Mouse (Mus musculus) midbrain, postnatal 0 days (tissue): Measurements from ENCODE around the gene Invs. TPM values are rescaled to one million over a fixed set of nuclear protein-coding genes. Genes with fewer than 3 reads are reported as not detected.

Experiments used
- ATAC-seq: fragments of 200-750 bp; cut with Nextera tagmentation; 2 replicates; pipeline ENCODE4 v1.8.0; 2017; ENCODE audit warnings: moderate number of reproducible peaks, mild to moderate bottlenecking, moderate TSS enrichment, moderate library complexity; ENCODE audit not compliant: low FRiP score
- DNase-seq: peaks from one replicate; pipeline ENCODE4 v3.0.0-alpha.2; 2015; ENCODE audit warnings: low spot score
- H3K27ac ChIP-seq: fragments of 300-500 bp; sonication (generic); 2 replicates; pipeline ENCODE4 v1.5.1; 2014; ENCODE audit warnings: low read depth, mild to moderate bottlenecking, low read length, mixed read lengths
- H3K27me3 ChIP-seq: fragments of 300-500 bp; sonication (generic); 2 replicates; pipeline ENCODE4 v1.6.1; 2014; ENCODE audit warnings: low read length, control low read depth, mixed read lengths; ENCODE audit not compliant: insufficient read depth
- H3K36me3 ChIP-seq: fragments of 300-500 bp; sonication (generic); 2 replicates; pipeline ENCODE4 v1.6.1; 2014; ENCODE audit warnings: low read length, control low read depth, mixed read lengths; ENCODE audit not compliant: insufficient read depth
- H3K4me1 ChIP-seq: fragments of 300-500 bp; sonication (generic); 2 replicates; pipeline ENCODE4 v1.6.1; 2014; ENCODE audit warnings: mild to moderate bottlenecking, control low read depth, antibody characterized with exemption, low read length, mixed read lengths; ENCODE audit not compliant: insufficient read depth
- H3K4me2 ChIP-seq: fragments of 300-500 bp; sonication (generic); 2 replicates; pipeline ENCODE4 v1.6.1; 2014; ENCODE audit warnings: low read depth, mild to moderate bottlenecking, low read length, mixed read lengths; ENCODE audit not compliant: poor library complexity, severe bottlenecking
- H3K4me3 ChIP-seq: fragments of 300-500 bp; sonication (generic); 2 replicates; pipeline ENCODE4 v1.5.1; 2014; ENCODE audit warnings: low read depth, mild to moderate bottlenecking, low read length, moderate library complexity
- H3K9ac ChIP-seq: fragments of 300-500 bp; sonication (generic); replicated peaks from 2 replicates; pipeline ENCODE4 v1.6.1; 2014; ENCODE audit warnings: mild to moderate bottlenecking, low read length, moderate library complexity, mixed read lengths; ENCODE audit not compliant: poor library complexity, severe bottlenecking
- H3K9me3 ChIP-seq: fragments of 300-500 bp; sonication (generic); 2 replicates; pipeline ENCODE4 v1.6.1; 2016; ENCODE audit warnings: low read length, control low read depth
- CTCF ChIP-seq: IDR thresholded peaks from 2 replicates; pipeline ENCODE4 v1.5.1; 2016; ENCODE audit warnings: antibody characterized with exemption, mild to moderate bottlenecking
- WGBS: fragments of 180-500 bp; shearing (Covaris S2); extraction: QIAGEN DNeasy Blood & Tissue Kit; methylation state at CpG from one replicate; pipeline ENCODE4 v1.1.7; 2014; 5-methylcytosine and 5-hydroxymethylcytosine counted together
- polyA plus RNA-seq: library from polyadenylated mRNA; unstranded; fragments of >200 nt; fragmentation: Nextera tagmentation; extraction: Ambion mirVana; gene quantifications from 2 replicates; pipeline ENCODE4 v1.2.1, GENCODE M21; 2015
- total RNA-seq: library from RNA; depleted of rRNA; stranded (reverse); fragments of >200 nt; gene quantifications from 2 replicates; pipeline ENCODE4 v1.2.3, GENCODE M21; 2014; rRNA removed

Invs gene
- total and polyA plus RNA-seq, 2 experiments from 2014 or later: 3.4 to 6.0 TPM

DNA sequence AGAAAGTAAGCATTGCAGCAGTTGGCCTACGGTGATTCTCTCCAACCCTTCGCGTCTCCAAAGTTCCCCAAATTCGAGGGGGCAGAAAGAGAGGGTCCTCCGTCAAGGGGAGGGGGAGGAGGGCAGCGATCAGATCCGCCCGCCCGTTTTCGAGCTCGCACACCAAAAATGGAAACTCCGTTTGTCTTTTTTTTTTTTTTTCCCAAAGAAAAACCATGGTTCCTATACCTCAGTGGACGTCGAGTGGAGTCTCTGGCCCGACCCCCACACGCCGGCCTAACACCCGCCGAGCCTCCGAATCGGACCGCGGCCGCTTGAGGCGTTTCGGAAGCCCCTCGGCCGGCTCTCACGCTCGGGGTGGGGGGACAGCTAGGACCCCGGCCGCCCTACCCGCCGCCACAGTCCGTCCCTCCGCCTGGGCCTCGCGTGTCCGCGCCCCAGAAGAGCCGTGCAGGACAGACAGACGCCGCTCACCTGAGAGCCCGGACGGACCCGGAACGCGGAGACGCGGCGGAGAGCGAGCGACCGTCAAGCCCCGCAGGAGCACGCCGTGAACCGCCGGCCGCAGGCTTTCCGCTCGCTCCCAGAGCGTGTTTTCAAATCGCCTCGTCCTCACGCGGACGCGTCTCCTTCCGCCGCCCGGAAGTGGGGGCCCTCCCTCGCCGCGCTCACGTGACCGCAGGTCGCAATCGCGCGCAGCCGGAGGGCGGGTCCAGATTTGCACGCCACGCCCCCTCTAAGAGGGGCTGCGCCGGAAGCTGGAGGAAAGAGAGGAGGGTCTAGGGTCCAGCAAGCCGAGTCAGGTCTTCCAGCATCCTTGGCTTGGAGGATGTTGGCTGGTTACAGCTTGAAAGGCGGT lies 193.5 kb downstream of the Invs start, which contains the start of gene Tex10:
Gene Tex10, minus strand, starts transcription at position 668 of the 859 bp plus-strand sequence.
- Histone ChIP-seq H3K9ac (peak within 1 kb of the TSS; percentile 81), H3K4me2 (peak within 1 kb of the TSS; percentile 82), H3K4me3 (peak within 1 kb of the TSS; percentile 93), H3K27ac (0 out of 2 replicates have a peak within 1 kb of the TSS, but pooled peaks have one; percentile 55), H3K9me3 (no peaks in the 10 kb centered on the region), H3K4me1 (peaks cover 11% of the 10 kb centered on the region), H3K36me3 (peaks cover 6% of the 10 kb centered on the region; the same call in 1 of the 2 replicates), H3K27me3 (no peaks in the 10 kb centered on the region)
- under 1% methylated on average over 78 of the region's 89 CpGs for WGBS
- no peak for TF ChIP-seq CTCF
- peak; percentile 97 for ATAC-seq
- peak; percentile 92 for DNase-seq

DNA sequence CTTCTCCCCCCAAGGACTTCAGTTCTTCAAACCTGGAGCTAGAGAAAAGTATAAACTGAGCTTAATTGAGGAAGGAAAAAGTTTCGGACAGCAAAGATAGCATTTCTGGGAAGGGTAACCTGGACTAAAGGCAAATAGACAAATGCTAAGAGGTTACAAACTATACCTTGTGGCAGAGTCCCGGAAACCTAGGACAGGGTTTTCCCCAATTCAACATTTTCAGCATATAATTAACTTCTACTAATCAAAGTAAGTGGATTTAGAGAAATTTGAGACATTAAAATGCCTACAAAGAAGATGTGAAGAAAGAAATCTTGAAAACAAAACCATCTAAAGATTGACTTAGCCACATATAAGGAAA lies 194.1 kb downstream of the Invs start:
- Histone ChIP-seq H3K9me3 (0 out of 2 replicates have a peak, but pooled peaks cover under 1% of the 10 kb centered on the region), H3K9ac (no peak overlapping the region; the same call in 1 of the 2 replicates)

DNA sequence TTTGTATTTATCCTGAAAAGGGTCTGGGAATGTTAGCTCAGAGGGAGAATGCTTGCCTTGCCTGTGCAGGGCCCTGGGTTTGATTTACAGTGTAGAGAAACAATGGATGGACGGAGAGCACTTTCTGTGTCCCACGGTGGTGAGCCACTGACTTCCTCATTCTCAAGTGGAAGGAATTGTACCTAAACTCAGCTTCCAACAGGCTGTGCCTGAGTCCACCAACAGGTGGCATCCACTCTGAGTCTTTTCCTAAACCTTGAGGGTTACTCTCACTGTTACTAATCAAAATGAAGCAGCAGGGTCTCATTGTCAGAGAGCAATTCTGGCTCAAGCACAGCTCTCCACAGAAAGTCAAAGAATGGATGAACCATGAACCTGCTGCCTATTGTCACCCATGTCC lies 201.7 kb downstream of the Invs start:
- Histone ChIP-seq H3K27ac (no peak overlapping the region), H3K36me3 (no peaks in the 10 kb centered on the region), H3K4me3 (no peak overlapping the region), H3K4me2 (no peak overlapping the region), H3K27me3 (no peaks in the 10 kb centered on the region), H3K4me1 (no peaks in the 10 kb centered on the region), H3K9ac (no peak overlapping the region), H3K9me3 (0 out of 2 replicates have a peak, but pooled peaks cover 5% of the 10 kb centered on the region)
- DNase-seq: peak; percentile 37
- WGBS: 41% methylated on average over 2 of the region's 2 CpGs
- peak; percentile 68 for TF ChIP-seq CTCF
- ATAC-seq: no peak

More for the DNA sequence above, 194.1 kb downstream of the Invs start:
- DNase-seq (no peak), ATAC-seq (peak; percentile 14; the same call in 1 of the 2 replicates)
- Histone ChIP-seq H3K4me3 (peak overlapping the region; percentile 93), H3K27ac (no peak overlapping the region), H3K4me2 (peak overlapping the region; percentile 82), H3K36me3 (no peaks in the 10 kb centered on the region), H3K27me3 (no peaks in the 10 kb centered on the region), H3K4me1 (peaks cover 11% of the 10 kb centered on the region)
- WGBS: 66% methylated on average over 2 of the region's 2 CpGs
- TF ChIP-seq CTCF: no peak

Other genes starting within 250 kb of the Invs start
- gene Nr4a3, start 234.6 kb upstream of the Invs start, total RNA-seq: 1.9 and 3.2 TPM in 2 replicates
- 0.36 and 0.95 TPM in 2 replicates for gene Nr4a3, start 234.6 kb upstream of the Invs start, polyA plus RNA-seq
- 24.6 and 33.9 TPM in 2 replicates for gene Stx17, start 154.8 kb upstream of the Invs start, total RNA-seq
- 26.8 and 27.8 TPM in 2 replicates for gene Stx17, start 154.8 kb upstream of the Invs start, polyA plus RNA-seq
- 21.8 and 23.4 TPM in 2 replicates for gene Erp44, start 202 bp upstream of the Invs start, total RNA-seq
- 46.5 and 49.8 TPM in 2 replicates for gene Erp44, start 202 bp upstream of the Invs start, polyA plus RNA-seq
- gene Tex10, start 193.7 kb downstream of the Invs start, total RNA-seq: 23.0 and 44.0 TPM in 2 replicates
- gene Tex10, start 193.7 kb downstream of the Invs start, polyA plus RNA-seq: 21.1 and 21.3 TPM in 2 replicates